Mouse (Mus musculus) hindbrain, embryonic 16.5 days (tissue): ENCODE results near the gene Npy4r. TPM values are rescaled to one million over a fixed set of nuclear protein-coding genes. Genes with fewer than 3 reads are reported as not detected.

ENCODE experiments used
- ATAC-seq: fragments of 200-750 bp; cut with Nextera tagmentation; 2 replicates; pipeline ENCODE4 v1.8.0; 2017; ENCODE audit warnings: moderate TSS enrichment, moderate library complexity
- H3K27ac ChIP-seq: fragments of 300-500 bp; sonication (generic); 2 replicates; pipeline ENCODE4 v1.5.1; 2014; ENCODE audit warnings: low read depth, mild to moderate bottlenecking, control low read depth, low read length, moderate library complexity
- H3K27me3 ChIP-seq: fragments of 300-500 bp; sonication (generic); replicated peaks from 2 replicates; pipeline ENCODE4 v1.6.1; 2014; ENCODE audit warnings: low read length; ENCODE audit not compliant: control insufficient read depth, insufficient read depth
- H3K36me3 ChIP-seq: fragments of 300-500 bp; sonication (generic); 2 replicates; pipeline ENCODE4 v1.6.1; 2014; ENCODE audit warnings: mild to moderate bottlenecking, low read length, moderate library complexity, mixed read lengths; ENCODE audit not compliant: control insufficient read depth, insufficient read depth
- H3K4me1 ChIP-seq: fragments of 300-500 bp; sonication (generic); 2 replicates; pipeline ENCODE4 v1.6.1; 2014; ENCODE audit warnings: low read depth, low read length; ENCODE audit not compliant: control insufficient read depth, insufficient read depth
- H3K4me2 ChIP-seq: fragments of 300-500 bp; sonication (generic); 2 replicates; pipeline ENCODE4 v1.6.1; 2014; ENCODE audit warnings: mild to moderate bottlenecking, low read length, control low read depth, moderate library complexity
- H3K4me3 ChIP-seq: fragments of 300-500 bp; sonication (generic); 2 replicates; pipeline ENCODE4 v1.5.1; 2014; ENCODE audit warnings: mild to moderate bottlenecking, low read length, control low read depth, moderate library complexity
- H3K9ac ChIP-seq: fragments of 300-500 bp; sonication (generic); 2 replicates; pipeline ENCODE4 v1.6.1; 2014; ENCODE audit warnings: low read depth, mild to moderate bottlenecking, control low read depth, low read length, moderate library complexity
- H3K9me3 ChIP-seq: fragments of 300-500 bp; sonication (generic); 2 replicates; pipeline ENCODE4 v1.6.1; 2014; ENCODE audit warnings: mild to moderate bottlenecking, low read length, moderate library complexity; ENCODE audit not compliant: control insufficient read depth
- WGBS: fragments of 180-500 bp; shearing (Covaris S2); extraction: QIAGEN DNeasy Blood & Tissue Kit; methylation state at CpG from one replicate; pipeline ENCODE4 v1.1.7; 2014; 5-methylcytosine and 5-hydroxymethylcytosine counted together
- polyA plus RNA-seq: library from polyadenylated mRNA; unstranded; fragments of >200 nt; fragmentation: Nextera tagmentation; extraction: Ambion mirVana; gene quantifications from 2 replicates; pipeline ENCODE4 v1.2.1, GENCODE M21; 2015

Npy4r gene
- polyA plus RNA-seq, 1 experiment from 2014 or later, result 0.30 TPM

GRCm38 (mm10) chr14:34102601-34103000 is 49.7 kb downstream of the Npy4r start, which contains the start of gene A630023A22Rik:
Gene A630023A22Rik (minus strand): TSS chr14:34102754.
- no peak for ATAC-seq
- H3K4me2 ChIP-seq, result no peak within 1 kb of the TSS
- no peak within 1 kb of the TSS for H3K9ac ChIP-seq
- no peaks in the 10 kb centered on the region for H3K4me1 ChIP-seq
- no peaks in the 10 kb centered on the region for H3K27me3 ChIP-seq
- H3K4me3 ChIP-seq, result no peak within 1 kb of the TSS
- 81% methylated on average over 5 of the region's 5 CpGs for WGBS
- H3K27ac ChIP-seq, result no peak within 1 kb of the TSS
- H3K36me3 ChIP-seq, result no peaks in the 10 kb centered on the region
- no peaks in the 10 kb centered on the region for H3K9me3 ChIP-seq

DNA sequence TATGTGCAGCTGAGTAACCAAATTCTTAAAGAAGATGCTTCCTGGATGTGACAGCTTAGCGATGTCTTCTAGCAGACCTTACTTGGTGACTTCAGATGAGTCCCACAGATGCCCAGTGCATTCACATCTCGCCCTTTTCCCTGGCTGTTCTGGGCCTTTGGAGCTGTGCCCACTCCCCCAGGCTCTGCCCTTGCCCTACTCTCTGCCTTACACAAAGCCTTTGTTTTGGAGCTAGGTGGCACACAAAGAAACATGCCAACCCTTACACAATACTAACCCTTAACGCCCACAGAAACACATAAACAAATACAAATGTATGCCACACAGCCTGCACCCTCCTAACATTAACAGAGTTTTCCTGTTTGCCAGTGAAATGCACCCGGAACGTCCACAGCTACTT is 56.1 kb downstream of the Npy4r start:
- H3K4me3 ChIP-seq, result no peak overlapping the region
- no peaks in the 10 kb centered on the region for H3K4me1 ChIP-seq
- no peak overlapping the region for H3K27ac ChIP-seq
- no peak overlapping the region for H3K9ac ChIP-seq
- no peaks in the 10 kb centered on the region for H3K27me3 ChIP-seq
- H3K9me3 ChIP-seq, result no peaks in the 10 kb centered on the region
- WGBS, result 68% methylated on average over 5 of the region's 5 CpGs
- ATAC-seq, result no peak
- no peak overlapping the region for H3K4me2 ChIP-seq
- H3K36me3 ChIP-seq, result no peaks in the 10 kb centered on the region

Other genes starting within 250 kb of the Npy4r start
- 14.0 and 15.0 TPM in 2 replicates for gene Gdf10, start 228.9 kb downstream of the Npy4r start, polyA plus RNA-seq
- gene Gdf2, start 211.4 kb downstream of the Npy4r start, polyA plus RNA-seq, result 0.06 and 0.11 TPM in 2 replicates
- gene Rbp3, start 198.5 kb downstream of the Npy4r start, polyA plus RNA-seq, result 0.04 and 0.16 TPM in 2 replicates
- gene Zfp488, start 173.7 kb downstream of the Npy4r start, polyA plus RNA-seq, result 1.5 and 1.6 TPM in 2 replicates
- gene Gm30083, start 137.3 kb downstream of the Npy4r start, polyA plus RNA-seq, result not detected in 2 replicates
- gene Gm5460, start 135.7 kb downstream of the Npy4r start, polyA plus RNA-seq, result not detected in 2 replicates
- not detected in 2 replicates for gene Antxrl, start 99.8 kb downstream of the Npy4r start, polyA plus RNA-seq
- gene Anxa8, start 66.5 kb downstream of the Npy4r start, polyA plus RNA-seq, result 0.24 and 0.27 TPM in 2 replicates
- 0.30 TPM in 1 of 2 replicates, not detected in the other for gene A630023A22Rik, start 49.7 kb downstream of the Npy4r start, polyA plus RNA-seq
- 5.1 and 6.1 TPM in 2 replicates for gene Gprin2, start 49.2 kb upstream of the Npy4r start, polyA plus RNA-seq
- 0.91 and 1.6 TPM in 2 replicates for gene Syt15, start 67.1 kb upstream of the Npy4r start, polyA plus RNA-seq
- 5.4 and 5.8 TPM in 2 replicates for gene Shld2, start 158.0 kb upstream of the Npy4r start, polyA plus RNA-seq
- gene Glud1, start 158.2 kb upstream of the Npy4r start, polyA plus RNA-seq, result 112 and 115 TPM in 2 replicates
- not detected in 2 replicates for gene Fam25c, start 202.9 kb upstream of the Npy4r start, polyA plus RNA-seq
- 188 and 207 TPM in 2 replicates for gene Sncg, start 222.3 kb upstream of the Npy4r start, polyA plus RNA-seq
- 3.8 and 5.0 TPM in 2 replicates for gene Mmrn2, start 223.0 kb upstream of the Npy4r start, polyA plus RNA-seq